Mouse (Mus musculus): ENCODE data around the gene Urad.

Gene Urad

DNA sequence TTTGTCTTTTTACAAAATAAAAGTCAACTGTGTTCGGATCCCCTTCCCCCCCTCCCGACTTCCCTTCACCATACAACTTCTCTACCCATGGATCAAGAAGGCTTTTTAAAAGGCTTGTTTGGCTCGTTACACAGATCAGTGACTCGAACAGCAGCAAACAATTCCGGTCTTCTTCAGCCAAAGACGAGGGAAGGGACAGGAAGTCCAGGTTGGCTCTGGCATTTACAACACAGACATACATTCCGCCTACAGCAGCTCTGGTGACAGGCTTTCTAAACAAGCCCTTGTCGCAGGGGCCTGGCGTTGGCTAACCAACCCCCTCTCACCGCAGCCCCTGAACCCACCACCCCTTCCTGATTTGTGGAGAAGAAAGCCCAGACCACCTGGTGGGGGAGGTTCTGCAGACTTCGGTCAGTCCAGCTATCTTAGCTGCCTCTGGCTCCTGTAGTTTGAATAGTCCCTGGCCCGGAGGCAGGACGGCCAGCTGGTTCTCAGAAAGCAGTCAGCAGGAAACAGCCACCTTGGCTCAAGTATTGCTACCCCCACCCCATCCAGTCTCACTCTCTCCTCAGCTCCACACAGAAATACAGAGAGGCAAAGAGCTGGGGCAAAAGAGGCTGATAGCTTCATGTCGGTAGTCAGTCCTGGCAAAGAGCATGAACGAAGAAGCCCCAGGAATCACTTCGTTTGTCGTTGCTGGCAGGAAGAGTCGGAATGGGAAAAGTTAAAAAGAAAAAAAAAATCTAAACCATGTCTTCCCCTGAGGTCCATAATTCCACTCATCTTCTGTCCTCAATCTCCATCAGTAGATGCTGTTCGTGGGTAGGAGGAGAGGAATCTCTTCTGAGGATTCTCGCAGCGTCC lies 21.1 kb downstream of the Urad start:
- no peak for DNase-seq (ENCODE audit: low spot score)

DNA sequence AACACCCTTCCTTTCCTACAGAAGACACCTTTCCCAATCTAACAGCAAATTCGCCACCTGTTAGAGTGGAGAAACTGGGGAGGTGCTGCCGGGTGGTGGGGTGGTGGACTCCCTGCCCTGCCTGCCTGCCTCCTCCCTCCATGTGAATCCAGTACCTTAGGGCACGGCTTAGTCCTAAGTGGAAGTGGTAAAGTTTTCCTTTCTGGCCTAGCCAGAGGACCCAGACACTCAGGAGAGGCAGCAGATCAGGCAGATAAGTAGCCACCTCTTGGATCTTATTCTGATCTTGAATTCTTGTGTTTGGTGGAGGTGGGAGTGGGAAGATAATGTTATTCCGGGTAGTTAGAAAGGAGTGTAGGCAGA lies 22.3 kb downstream of the Urad start:
- DNase-seq (ENCODE audit: low spot score): no peak

DNA sequence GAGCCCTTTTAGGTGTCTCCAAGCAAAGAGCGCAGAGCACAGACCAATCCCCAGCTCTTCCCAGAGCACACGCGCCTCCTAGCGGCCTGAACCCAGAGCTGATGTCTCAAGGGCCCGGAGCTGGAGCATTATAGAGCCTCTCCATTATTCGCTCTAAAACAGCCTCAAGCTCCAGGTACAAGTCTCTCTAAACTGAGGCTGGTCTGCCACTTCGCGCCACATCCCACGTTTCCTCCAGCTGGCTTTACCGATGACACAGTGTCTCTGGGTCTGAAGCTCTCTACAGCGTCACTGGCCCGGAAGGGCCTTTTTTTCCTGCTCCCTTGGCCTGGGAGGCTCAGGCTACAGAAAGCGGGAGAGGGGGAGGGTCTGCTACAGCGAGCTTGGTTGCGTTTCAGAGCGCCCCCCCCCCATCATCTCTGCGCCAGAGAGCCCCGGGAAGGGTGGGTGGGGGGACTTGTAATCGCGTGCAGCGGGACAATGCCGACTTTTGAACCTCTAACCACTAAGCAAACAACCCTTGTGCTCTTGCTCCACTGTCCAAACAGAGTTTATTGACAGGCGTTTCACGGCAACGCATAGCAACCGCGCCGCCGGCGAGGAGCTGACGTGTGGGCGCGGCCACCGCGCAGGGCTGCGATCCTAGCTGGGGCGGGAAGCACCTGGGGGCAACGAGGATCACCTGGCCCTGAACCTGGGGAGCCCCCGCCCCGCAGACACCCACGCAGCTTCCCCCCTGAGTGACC lies 22.8 kb downstream of the Urad start:
- peak; percentile 63 for DNase-seq (ENCODE audit: low spot score)

DNA sequence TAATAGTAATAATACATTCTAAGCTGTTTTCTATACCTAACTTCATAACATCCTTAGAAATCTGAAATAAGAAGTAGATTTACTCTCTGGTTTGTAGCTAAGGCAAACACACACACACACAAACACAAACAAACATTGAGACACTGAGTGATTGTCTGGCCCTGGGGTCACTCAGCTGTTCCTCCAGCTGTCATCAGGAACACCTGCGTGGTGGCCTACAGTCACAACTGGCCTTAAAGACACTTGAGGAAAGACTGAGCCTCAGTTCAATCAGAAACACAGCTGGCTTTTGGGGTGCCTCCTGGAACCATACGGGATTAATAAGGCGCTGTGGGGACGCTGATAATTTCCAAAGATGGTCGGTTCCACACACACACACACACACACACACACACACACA lies 25.0 kb downstream of the Urad start:
- no peak for DNase-seq (ENCODE audit: low spot score)

DNA sequence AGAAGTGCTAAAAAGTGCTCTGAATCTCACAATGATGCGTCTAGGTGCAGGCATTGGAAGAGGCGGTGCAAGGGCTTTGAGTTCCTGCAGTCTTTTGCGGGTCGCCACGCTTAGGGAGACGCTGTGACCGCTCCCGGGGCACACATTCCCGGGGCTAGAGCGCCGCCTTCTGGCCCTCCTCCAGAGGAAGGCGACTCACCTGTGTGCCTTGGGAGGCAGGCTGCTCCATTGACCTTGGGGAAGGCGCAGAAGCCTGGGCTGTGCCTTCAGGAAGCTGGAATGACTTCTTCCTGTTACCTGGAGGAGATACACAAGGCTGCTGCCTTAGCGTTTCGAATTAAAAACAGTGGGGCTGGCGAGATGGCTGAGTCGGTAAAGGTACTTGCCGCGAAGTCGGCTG lies 28.1 kb downstream of the Urad start:
- no peak for DNase-seq (ENCODE audit: low spot score)

DNA sequence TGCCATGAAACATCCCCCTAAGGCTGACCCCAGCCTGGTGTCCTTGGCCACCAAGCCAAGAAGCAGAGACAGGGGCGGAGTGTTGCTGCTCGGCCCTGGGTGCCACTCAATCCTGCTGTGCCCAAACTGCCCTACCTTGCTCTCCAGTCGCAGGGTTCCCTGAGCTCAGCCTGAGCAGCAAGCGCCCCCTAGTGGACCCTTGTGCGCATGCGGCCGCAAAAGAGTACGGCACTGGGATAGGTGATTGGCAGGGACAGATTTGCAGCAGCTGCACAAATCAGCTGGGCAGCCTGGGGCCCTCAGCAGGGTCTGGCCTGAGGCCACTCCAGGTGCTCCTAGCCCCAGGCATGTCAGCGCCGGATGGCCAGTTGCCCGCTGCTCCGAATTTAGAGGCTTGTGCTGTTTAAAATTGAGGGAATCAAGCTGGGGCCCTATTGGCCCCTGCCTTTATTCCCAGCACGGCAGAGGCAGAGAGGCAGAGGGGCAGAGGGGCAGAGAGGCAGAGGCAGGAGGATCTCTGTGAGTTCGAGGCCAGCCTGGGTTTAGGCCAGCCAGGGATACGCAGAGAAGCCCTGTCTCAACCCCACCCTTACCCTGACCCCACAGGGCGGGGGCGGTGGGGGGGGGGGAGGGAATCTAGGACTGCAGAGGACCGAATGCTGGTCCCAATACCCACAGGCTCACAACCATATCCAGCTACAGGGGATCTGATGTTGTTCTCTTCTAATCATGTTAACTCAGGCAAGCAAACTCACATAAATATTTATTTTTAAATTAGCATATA lies 28.9 kb downstream of the Urad start:
- peak; percentile 37 for DNase-seq (ENCODE audit: low spot score)

DNA sequence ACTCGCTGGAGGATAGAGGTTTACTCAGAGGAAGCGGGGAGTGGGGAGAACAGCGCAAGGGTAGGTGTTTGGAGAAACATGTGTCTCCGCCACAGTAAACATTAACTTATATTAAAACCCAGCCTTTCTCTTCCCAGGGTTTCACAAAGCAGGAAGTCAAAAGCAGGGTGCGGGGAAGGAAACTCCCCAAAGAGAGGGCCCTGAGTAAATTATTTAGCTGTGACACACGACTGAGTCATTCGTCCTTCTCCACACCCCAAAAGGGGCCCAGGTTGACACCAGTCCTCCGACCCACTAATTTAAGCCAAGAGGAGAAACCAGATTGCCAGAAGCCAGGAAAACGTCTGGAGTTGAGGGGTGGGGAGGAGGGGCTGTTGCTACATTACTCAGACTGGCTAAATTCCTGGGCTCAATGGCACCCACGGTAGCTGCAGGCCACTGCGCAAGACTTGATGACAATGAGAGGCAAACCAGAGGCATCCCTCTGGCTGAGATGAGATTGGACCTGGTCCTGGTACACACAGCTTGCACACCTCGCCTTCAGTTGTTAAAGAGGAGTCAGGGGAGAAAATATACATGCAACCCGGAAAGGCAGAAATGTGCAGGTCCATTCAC lies 29.6 kb downstream of the Urad start:
- no peak for DNase-seq (ENCODE audit: low spot score)

DNA sequence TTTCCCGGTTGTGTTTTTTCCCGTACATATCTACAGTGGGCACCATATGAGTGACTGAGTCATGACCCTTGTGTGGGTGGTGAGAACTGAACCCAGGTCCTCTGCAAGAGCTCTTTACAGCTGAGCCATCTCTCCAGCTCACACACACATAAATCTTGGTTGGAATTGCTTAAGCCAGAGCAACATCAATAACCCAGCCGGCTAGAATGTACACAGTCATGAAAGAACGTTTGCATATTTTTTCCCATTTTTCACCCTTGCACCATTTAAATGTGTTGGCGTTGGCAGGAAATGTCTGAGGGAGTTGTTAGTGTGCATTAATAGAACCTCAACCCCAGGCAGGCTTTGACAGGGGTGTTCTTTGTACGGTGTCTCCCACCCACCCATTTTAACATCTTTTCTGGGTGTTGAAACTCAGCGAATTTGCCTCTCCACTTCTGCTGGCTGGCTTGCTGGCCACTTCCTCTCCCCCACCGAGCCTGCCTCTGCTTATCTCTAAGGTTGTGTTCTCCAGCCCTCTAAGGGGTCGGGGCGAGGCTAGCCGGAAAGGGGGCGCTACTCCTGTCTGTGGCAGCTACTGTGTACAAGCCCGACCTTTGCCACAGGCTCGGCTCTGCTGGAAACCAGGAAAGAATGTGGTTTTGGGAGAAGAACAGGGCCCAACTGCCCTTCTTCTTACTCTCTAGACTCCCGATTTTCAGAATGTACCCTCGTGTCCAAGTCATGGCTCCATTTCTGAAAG lies 30.3 kb downstream of the Urad start:
- no peak for DNase-seq (ENCODE audit: low spot score)

DNA sequence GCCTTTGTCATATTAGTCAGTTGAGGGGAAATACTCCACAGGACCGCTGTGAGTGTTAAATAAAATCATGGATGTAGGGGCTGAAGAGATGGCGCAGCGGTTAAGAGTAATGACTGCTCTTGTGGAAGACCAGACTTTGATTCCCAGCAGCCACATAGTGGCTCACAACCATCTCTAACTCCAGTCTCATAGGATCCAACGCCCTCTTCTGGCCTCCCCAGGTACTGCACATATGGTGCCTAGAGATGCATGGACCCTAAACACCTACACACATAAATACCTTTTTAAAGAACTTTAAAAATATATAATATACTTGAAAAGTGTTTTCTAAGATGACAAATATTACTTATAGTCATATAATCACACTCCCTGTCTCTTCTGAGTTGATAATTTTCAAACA lies 37.9 kb downstream of the Urad start:
- no peak for DNase-seq (ENCODE audit: low spot score)

DNA sequence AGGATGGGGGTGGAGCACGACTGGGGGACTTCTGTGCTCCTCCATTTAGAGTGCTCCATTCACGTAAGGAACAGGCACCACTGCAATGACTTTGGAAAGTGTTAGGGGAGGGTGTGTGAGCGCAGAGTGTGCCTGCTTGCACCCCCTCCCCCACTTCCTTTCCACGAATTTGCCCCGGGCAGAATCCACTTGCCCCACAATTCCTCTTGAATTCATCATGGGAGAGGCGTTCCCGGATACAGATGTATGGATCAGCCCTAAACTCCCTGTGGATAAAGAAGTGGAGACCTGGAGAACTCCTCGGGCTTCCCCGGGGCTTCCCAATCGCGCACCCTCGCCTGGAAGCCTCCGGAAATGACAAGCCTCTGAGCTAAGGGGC lies 44.7 kb downstream of the Urad start:
- DNase-seq (ENCODE audit: low spot score): no peak

DNA sequence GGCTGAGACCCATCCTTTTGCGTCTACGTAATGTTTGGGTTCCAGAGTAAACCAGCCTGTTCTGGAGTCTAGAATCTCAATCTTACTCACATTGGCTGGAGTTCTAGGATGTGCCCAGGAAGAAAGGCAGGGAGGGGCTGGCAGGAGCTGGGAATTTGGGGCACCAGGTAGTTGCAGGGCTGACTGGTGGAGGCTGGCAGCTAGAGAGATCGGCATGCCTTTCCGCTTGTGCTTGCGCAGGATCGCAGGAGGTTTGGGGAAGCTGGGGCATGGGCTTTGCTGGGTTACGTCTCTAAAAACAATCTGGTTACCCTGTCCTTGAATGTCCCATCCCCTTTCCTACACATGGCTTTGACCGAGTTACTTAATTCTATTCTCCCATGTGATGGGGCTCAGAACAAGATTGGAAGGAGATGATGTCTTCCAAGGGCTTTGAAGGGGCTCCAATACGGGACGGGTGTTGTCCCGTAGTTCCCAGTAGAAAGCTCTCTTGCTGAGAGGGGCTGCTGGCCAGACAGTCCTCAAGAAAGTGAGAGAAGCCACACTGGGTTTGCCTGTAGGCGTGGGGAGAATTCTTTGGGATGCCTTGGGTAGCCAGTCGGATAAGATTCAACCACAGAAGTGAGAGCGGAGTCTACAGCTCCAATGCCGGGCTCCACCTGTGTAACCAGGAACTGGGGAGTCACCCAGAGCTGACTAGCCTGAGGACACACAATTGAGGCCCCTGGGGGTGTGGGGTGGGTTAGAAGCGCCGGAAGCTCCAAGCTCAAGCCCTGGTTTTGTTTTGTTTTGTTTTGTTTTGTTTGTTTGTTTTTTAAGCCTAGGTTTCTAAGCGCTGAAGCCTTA lies 45.3 kb downstream of the Urad start:
- no peak for DNase-seq (ENCODE audit: low spot score)

DNA sequence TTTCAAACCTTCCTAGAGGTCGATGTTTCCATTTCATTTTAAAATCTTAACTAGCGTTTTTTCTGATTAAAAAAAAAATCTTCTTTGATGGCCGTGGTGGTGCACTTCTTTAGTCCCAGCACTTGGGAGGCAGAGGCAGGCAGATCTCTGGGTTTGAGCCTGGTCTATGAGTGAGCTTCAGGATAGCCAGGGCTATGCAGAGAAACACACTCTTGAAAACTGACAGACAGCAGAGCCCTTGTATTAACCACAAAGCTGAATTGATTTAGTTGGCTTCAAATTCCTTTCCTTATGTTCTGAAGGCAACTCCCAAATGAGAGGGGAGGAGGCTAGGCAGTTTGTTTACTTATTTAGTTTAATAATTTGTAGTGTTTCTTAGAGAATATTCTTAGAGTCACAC lies 46.5 kb downstream of the Urad start:
- DNase-seq (ENCODE audit: low spot score): no peak

DNA sequence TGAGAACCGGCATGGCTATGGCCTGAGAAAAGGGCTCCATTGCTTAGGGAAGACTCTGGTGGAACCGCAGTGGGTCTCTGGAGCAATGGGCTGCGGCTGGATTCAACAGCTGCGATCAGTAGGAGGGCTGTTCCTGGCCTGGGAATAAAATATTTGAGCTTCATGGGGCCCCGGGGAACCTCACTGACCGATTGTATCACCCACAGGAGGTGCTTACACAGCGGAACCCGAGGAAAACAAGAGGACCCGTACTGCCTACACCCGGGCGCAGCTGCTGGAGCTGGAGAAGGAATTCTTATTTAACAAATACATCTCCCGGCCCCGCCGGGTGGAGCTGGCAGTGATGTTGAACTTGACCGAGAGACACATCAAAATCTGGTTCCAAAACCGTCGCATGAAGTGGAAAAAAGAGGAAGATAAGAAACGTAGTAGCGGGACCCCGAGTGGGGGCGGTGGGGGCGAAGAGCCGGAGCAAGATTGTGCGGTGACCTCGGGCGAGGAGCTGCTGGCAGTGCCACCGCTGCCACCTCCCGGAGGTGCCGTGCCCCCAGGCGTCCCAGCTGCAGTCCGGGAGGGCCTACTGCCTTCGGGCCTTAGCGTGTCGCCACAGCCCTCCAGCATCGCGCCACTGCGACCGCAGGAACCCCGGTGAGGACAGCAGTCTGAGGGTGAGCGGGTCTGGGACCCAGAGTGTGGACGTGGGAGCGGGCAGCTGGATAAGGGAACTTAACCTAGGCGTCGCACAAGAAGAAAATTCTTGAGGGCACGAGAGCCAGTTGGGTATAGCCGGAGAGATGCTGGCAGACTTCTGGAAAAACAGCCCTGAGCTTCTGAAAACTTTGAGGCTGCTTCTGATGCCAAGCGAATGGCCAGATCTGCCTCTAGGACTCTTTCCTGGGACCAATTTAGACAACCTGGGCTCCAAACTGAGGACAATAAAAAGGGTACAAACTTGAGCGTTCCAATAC lies 47.8 kb downstream of the Urad start:
- no peak for DNase-seq (ENCODE audit: low spot score)

DNA sequence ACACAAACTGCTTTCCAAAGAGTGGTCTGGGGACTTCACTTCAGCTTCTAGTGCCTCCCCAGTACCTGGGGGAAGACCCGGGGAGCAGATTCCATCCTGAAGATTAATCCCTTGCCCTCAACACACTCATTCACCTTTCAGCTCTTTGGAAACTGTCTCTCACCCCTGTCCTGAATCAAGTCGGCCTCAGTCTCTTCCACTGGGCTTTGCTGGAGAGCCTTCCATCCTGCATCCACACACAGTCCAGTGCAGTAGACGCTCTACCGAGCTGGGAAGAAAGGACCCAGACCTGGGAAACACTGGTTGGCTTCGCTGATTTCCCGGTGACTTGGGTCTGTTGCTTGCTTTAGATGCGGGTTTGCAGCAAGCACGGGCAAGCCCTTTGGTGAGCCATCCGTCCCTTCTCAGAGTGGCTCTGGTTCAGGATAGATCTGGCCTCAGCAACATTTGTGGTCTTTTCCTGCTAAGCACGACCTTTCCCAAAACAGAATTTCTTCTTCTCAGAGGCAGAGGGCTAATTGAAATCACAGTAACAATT lies 49.4 kb downstream of the Urad start:
- no peak for DNase-seq (ENCODE audit: low spot score)

DNA sequence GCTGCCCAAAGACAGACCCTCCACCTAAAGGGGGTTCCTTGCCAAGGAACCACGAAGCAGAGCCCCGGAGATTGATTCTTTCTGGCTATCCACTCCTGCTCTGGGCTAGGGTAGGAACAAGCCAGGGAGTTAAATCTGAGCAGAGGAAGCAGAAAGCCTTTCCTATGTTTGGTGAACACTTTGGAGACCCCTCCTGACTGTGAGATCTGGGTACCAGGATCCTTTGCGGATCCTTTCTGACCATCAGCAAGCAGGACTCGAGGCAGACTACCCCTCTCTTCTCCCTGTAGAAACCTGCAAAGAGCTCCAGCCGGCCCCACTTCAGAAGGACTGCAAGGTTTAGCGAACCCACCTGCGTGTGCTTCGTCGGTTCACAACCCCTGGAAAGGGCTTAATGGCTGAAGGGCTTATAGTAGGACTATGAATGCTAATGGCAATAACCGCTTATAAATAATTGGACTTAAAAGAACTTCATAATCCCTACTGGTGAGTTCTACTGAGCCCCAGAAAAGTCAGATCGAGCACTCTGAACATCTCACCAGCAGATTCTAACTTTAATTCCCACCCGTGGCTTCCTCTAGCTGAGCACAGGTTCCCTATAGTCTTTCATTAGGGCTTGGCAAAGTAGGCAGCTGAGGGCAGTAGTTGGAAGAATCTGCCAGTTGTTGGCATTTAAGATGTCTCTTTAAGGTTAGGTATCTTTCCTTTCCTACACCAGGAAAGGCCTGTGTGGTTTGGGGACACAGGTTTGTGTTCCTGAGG lies 50.0 kb downstream of the Urad start:
- DNase-seq (ENCODE audit: low spot score): no peak

DNA sequence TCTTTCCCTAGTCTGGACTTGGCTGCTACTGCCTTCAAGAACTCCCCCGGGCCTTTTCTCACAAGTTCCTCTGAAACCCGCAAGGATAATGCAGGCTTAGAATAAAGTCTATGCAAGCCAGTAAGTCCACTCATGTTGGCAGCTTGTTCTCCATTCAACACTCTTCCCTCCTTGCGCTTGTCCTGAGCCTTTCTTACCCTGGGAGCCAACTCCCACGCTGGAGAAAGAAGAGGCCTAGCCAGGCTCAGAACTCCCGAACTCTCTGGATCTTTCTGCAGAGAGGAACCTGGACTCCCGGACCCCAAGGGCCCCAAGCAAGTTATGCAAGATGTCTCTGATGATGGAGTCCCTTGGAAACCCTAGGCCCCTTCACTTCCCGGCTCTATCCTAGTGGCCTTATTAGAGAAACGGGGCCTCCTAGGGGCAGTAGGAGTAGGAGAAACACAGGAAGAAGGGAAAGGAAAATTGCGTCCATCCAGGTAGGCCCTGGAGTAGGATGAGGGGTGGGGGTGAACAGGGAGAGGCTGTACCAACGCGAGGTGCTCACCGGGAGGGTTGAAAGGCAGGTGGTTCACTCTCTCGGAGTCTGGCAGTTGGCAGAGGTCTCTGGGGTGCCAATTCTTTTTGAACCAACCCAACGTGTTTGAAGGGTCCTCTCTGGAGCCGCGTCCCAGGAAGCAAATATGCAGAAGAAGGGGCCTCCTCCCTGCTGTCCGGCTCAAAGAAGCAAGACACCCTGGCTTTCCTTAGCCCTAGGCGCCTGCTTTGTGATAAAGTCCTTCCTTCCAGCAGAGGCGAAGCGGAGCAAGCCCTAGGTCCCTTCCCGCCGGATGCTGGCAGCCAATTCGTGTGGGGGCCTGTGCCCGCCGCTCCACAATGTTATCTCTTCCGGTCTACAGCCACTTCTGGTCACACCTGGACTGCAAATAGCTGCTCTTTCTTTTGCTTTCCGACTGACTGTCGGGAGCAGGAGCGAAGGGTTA lies 51.3 kb downstream of the Urad start:
- DNase-seq (ENCODE audit: low spot score): no peak

DNA sequence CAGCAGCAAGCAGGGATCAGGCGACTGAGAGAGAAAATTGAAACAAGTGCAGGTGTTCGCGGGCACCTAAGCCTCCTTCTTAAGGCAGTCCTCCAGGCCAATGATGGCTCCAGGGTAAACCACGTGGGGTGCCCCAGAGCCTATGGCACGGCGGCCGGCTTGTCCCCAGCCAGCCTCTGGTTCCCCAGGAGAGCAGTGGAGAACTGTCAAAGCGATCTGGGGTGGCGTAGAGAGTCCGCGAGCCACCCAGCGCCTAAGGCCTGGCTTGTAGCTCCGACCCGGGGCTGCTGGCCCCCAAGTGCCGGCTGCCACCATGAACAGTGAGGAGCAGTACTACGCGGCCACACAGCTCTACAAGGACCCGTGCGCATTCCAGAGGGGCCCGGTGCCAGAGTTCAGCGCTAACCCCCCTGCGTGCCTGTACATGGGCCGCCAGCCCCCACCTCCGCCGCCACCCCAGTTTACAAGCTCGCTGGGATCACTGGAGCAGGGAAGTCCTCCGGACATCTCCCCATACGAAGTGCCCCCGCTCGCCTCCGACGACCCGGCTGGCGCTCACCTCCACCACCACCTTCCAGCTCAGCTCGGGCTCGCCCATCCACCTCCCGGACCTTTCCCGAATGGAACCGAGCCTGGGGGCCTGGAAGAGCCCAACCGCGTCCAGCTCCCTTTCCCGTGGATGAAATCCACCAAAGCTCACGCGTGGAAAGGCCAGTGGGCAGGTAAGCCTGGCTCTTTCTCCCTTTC lies 52.1 kb downstream of the Urad start, which contains the start of gene Pdx1:
TSS of gene Pdx1 (plus strand) at position 34 of the 747 bp plus-strand sequence.
- DNase-seq (ENCODE audit: low spot score): no peak

Measured in lung, postnatal 25 days (tissue).